Mouse (Mus musculus) bone marrow, adult 2 months (tissue): ENCODE measurements around the gene Nudt9. TPM values are rescaled to one million over a fixed set of nuclear protein-coding genes. Genes with fewer than 3 reads are reported as not detected.
A peak's percentile ranks its signal among the peaks of the same experiment; 100 is the strongest.
"Not testable (repeated sequence)": the region's sequence is repeated elsewhere in the genome, so short reads cannot be mapped to it uniquely, and the experiment has no call there.

Experiments
- H3K27ac ChIP-seq: fragments of 200-500 bp; 2 replicates; pipeline ENCODE4 v1.5.1; 2012; ENCODE audit warnings: low read depth, mild to moderate bottlenecking, control low read depth, inconsistent platforms, low read length; ENCODE audit not compliant: control insufficient read depth, poor library complexity, insufficient read depth
- H3K4me1 ChIP-seq: fragments of 200-500 bp; 2 replicates; pipeline ENCODE4 v1.6.1; 2011; ENCODE audit warnings: low read length; ENCODE audit not compliant: control insufficient read depth, insufficient read depth
- H3K4me3 ChIP-seq: fragments of 200-500 bp; replicated peaks from 2 replicates; pipeline ENCODE3; 2011; ENCODE audit warnings: mild to moderate bottlenecking, low read depth, low read length, control low read depth; ENCODE audit not compliant: control insufficient read depth
- CTCF ChIP-seq: fragments of 200-500 bp; IDR thresholded peaks from 2 replicates; pipeline ENCODE4 v1.5.1; 2011; ENCODE audit warnings: low read length, control low read depth; ENCODE audit not compliant: control insufficient read depth, insufficient read depth
- POLR2A ChIP-seq: fragments of 200-500 bp; IDR thresholded peaks from 2 replicates; pipeline ENCODE4 v1.6.1; 2011; ENCODE audit warnings: low read depth, mild to moderate bottlenecking, control low read depth, low read length, borderline replicate concordance; ENCODE audit not compliant: control insufficient read depth
- WGBS: fragments of 180-500 bp; shearing (Covaris S2); methylation state at CpG from one replicate; pipeline ENCODE4 v1.1.7; 2018; 5-methylcytosine and 5-hydroxymethylcytosine counted together
- polyA plus RNA-seq: library from polyadenylated mRNA; stranded (reverse); fragments of >200 nt; gene quantifications from 2 replicates; pipeline ENCODE4 v1.2.4, GENCODE M21; 2011; ENCODE audit warnings: low replicate concordance; ENCODE audit not compliant: missing spikeins, insufficient read depth, insufficient read length

Gene Nudt9
- polyA plus RNA-seq, 1 experiment = 32.5 TPM

DNA sequence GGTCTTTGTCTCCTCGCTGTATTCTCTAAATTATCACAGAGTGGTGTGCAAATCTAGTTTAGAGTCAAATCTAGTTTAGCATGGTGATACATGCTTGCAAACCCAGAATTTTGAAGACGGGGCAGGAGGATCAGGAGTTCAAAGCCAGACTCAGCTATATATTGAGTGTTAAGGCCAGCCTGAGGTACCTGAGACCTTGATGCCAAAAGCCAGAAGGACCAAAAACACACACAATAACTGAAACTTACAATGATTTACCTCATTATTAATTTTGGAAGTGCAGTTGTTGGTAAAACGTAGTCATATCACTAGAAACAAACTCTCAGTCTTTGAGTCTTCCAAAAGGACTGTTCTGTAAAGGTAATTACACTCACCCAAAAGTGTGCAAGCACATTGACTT lies 36.7 kb upstream of the Nudt9 start:
- TF ChIP-seq CTCF = no peak
- no peak for TF ChIP-seq POLR2A
- 81% methylated on average over 3 of the region's 3 CpGs for WGBS
- Histone ChIP-seq H3K27ac (no peak overlapping the region), H3K4me1 (no peaks in the 10 kb centered on the region), H3K4me3 (no peak overlapping the region)

- Histone ChIP-seq H3K4me1 (no peaks in the 10 kb centered on the region), H3K4me3 (no peak overlapping the region), H3K27ac (no peak overlapping the region)
- TF ChIP-seq POLR2A = no peak
- no peak for TF ChIP-seq CTCF
- WGBS = 90% methylated on average over 7 of the region's 7 CpGs
Measured at GRCm38 (mm10) chr5:104010261-104010660, 35.8 kb upstream of the Nudt9 start.

DNA sequence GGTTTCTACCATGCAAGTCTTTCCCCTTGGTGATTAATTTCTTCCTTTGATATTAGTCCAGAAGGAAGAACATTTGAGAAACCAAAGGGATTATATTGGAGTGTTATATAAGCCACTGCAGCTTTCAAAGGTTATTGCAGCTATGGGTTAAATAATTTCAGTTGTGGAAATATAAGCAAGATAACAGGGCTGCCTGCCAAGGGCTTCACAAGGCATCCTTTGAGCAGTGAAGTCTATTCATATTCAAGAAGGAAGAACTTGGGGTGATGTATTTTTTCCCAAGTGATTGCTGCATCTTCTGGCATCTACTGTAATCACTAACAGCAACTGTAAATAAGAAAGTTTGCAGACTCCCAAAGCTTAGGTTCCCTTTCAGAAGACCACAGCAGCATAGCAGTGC lies 34.7 kb upstream of the Nudt9 start:
- Histone ChIP-seq H3K27ac (no peak overlapping the region), H3K4me1 (no peaks in the 10 kb centered on the region), H3K4me3 (no peak overlapping the region)
- TF ChIP-seq POLR2A (no peak), CTCF (no peak)

GRCm38 (mm10) chr5:104021597-104022378 lies 24.3 kb upstream of the Nudt9 start, which contains the start of gene Hsd17b11:
Hsd17b11 (minus strand) TSS chr5:104021919.
- TF ChIP-seq CTCF (no peak), POLR2A (0 out of 2 replicates have a peak, but pooled peaks have one; percentile 12)
- Histone ChIP-seq H3K4me3 (peak within 1 kb of the TSS; percentile 78), H3K4me1 (peaks cover 9% of the 10 kb centered on the region), H3K27ac (peak within 1 kb of the TSS; percentile 77)
- under 1% methylated on average over 31 of the region's 31 CpGs for WGBS

DNA sequence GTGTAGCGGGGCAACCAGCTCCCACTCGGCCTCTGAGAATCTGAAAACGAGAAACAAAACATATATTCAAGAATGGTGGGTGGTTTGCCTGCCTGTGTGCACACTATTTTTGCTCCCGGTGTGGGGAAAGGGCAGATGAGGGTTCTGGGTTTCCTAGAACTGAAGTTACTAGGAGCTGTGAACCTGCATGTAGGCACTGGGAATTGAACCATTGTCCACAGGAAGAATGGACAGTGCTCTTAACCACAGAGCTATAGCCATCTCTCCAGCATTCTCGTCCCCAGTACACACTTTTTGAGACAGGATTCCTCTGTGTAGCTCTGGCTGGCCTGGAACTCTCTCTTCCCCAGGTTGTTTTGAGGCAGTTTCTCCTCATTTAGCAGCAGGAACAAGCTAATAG lies 23.5 kb upstream of the Nudt9 start:
- Histone ChIP-seq H3K4me3 (peak overlapping the region; percentile 8), H3K27ac (peak overlapping the region; percentile 22; the same call in 1 of the 2 replicates), H3K4me1 (peaks cover 9% of the 10 kb centered on the region)
- TF ChIP-seq CTCF = no peak
- WGBS = 31% methylated on average over 5 of the region's 5 CpGs

DNA sequence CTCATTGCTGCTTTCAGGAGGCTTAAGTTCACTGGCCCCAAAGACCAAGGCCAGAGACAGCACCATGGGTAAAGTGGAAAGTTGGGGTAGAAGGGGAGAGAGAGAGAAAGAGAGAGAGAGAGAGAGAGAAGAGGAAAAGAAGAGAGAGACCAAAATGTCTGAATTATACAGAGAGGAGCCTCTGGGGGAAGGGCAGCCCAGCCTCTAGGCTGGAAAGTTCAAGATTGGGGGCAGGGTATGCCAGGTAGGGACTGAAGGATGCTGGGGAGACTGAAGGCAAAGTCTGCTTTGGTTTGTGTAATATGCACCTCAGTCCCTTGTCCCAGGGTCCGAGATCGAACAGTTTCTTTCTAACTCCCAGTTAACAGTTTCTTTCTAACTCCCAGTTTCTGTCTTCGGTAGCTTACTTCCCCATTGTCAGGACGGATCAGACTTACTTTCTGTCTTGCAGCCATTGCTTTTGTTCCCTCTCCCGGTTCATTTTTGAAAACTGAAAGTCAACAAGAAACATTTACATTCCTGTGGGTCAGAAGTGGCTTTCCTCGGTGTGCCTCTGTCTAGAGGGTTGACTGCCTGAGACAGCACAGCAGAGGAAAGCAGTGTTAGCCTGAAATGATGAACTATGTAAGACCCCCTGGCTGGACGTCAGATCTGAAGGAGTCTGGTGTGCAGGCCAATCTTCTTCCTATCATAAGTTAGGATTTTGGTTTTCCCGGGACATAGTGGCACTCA lies 22.7 kb upstream of the Nudt9 start:
- Histone ChIP-seq H3K27ac (peak overlapping the region; percentile 75), H3K4me1 (peaks cover 6% of the 10 kb centered on the region), H3K4me3 (peak overlapping the region; percentile 41)
- WGBS = 13% methylated on average over 8 of the region's 8 CpGs
- TF ChIP-seq POLR2A (no peak), CTCF (no peak)

DNA sequence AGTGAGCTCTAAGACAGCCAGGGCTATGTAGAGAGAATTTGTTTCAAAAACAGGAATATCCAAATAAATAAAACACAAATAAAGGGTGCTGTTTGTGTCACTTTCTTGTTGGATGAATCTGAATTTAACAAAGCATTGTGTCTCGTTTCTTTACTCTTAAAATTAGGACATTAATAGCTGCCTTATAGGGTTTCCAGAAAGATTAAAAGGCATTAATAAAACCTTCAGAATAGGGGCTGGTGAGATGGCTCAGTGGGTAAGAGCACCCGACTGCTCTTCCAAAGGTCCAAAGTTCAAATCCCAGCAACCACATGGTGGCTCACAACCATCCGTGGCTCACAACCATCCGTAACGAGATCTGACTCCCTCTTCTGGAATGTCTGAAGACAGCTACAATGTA lies 21.9 kb upstream of the Nudt9 start:
- H3K4me1 ChIP-seq, H3K4me3 ChIP-seq: not testable (repeated sequence)
- 75% methylated on average over 5 of the region's 5 CpGs for WGBS
- peak overlapping the region; percentile 75; the same call in 1 of the 2 replicates for H3K27ac ChIP-seq

GRCm38 (mm10) chr5:104024762-104025161 lies 21.3 kb upstream of the Nudt9 start:
- Histone ChIP-seq H3K4me1 (peaks cover 5% of the 10 kb centered on the region; the same call in 1 of the 2 replicates), H3K27ac (no peak overlapping the region)
- WGBS = 84% methylated on average over 11 of the region's 11 CpGs

More at GRCm38 (mm10) chr5:104024762-104025161, 21.3 kb upstream of the Nudt9 start:
- TF ChIP-seq CTCF (no peak), POLR2A (no peak)
- no peak overlapping the region for H3K4me3 ChIP-seq
